Mouse (Mus musculus) ES-E14 (cell line): ENCODE data around the gene Galnt6.

Experiments used
- CHD2 ChIP-seq: IDR thresholded peaks from 2 replicates; pipeline ENCODE4 v1.6.1; 2014; ENCODE audit warnings: mild to moderate bottlenecking, low read depth, low read length, inconsistent platforms
- HCFC1 ChIP-seq: IDR thresholded peaks from 2 replicates; pipeline ENCODE4 v1.6.1; 2012; ENCODE audit warnings: low read length, inconsistent platforms, borderline replicate concordance; ENCODE audit not compliant: insufficient read depth
- ZC3H11A ChIP-seq: IDR thresholded peaks from 2 replicates; pipeline ENCODE4 v1.6.1; 2012; ENCODE audit warnings: low read depth, mild to moderate bottlenecking, inconsistent platforms, low read length, borderline replicate concordance
- ZNF384 ChIP-seq: IDR thresholded peaks from 2 replicates; pipeline ENCODE4 v1.6.1; 2012; ENCODE audit warnings: low read depth, low read length, inconsistent platforms

GRCm38 (mm10) chr15:100667420-100667819, 61.8 kb downstream of the Galnt6 start:
- TF ChIP-seq ZNF384 (no peak), HCFC1 (no peak), ZC3H11A (no peak), CHD2 (no peak)
